Mouse (Mus musculus): ENCODE results near the gene Taar8a.
"Not testable (repeated sequence)": the region's sequence is repeated elsewhere in the genome, so short reads cannot be mapped to it uniquely, and the experiment has no call there.

The Taar8a gene

DNA sequence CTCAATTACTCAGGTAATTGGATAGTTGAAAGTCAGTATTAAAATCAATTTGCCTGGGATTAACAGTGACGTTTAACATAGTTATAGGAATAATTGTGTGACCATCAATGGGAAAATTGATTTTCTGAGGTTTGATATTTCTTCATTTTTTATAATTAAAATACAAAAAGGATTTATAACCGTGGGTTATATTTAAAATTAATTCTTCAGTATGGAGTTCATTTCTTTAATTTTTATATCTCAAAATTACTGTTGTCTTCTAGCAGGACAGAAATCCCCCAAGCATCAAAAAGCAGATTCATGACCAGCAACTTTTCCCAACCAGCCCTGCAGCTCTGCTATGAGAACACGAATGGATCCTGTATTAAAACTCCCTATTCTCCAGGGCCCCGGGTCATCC, at the start of gene Taar8a:
Gene Taar8a (plus strand): TSS at position 301 of the 400 bp plus-strand sequence.
- DNase-seq (ENCODE audit: low spot score in 2 of 2) = not testable (repeated sequence)

DNA sequence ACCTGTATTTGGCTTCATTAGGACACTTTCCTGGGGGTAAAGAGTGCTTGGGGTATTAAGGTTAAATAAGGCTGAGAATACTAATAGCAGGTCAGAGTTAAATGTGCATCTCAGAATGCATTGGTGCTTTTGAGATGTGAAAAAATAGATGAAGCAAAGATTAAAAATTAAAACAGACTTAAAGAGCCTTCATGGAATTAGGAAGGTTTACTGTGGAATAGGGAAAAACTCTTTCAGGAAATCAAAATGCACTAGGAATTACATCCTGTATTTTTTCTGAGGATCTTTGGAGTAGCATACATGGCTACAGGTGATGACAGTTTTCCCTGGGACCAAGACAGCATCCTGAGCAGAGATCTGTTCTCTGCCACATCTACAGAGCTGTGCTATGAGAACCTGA, 49.4 kb upstream of the Taar8a start, which contains the start of gene Taar7d:
Gene Taar7d (plus strand): TSS at position 301 of the 400 bp plus-strand sequence.
- DNase-seq (ENCODE audit: low spot score in 2 of 2) = no peak

DNA sequence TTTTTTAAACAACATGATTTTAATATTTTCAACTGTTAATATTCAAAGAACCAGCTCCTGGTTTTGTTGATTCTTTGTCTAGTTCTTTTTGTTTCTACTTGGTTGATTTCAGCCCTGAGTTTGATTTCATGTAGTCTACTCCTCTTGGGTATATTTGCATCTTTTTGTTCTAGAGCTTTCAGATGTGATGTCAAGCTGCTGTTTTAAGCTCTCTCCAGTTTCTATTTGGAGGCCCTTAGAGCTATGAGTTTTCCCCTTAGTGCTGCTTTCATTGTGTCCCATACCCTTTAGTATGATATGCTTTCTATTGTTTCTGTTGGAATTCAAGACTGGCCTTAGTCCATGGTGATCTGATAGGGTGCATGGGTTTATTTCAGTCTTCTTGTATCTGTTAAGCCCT, 45.0 kb upstream of the Taar8a start:
- DNase-seq (ENCODE audit: low spot score in 2 of 2) = no peak

DNA sequence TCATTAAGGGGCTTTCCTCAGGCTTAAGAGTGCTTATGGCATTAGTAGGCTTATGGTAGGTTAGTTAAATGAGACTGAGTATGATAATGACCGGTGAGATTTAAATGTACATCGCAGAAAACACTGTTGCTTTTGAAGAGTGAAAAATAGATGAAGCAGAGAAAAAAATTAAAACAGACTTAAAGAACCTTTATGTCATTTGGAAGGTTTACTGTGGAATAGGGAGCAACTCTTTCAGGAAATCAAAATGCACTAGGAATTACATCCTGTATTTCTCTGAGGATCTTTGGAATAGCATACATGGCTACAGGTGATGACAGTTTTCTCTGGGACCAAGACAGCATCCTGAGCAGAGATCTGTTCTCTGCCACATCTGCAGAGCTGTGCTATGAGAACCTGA, 39.0 kb upstream of the Taar8a start, which contains the start of gene Taar7e:
Gene Taar7e (plus strand): TSS at position 301 of the 400 bp plus-strand sequence.
- DNase-seq (ENCODE audit: low spot score in 2 of 2) = no peak

- no peak for DNase-seq (ENCODE audit: low spot score in 2 of 2)
These were observed 36.0 kb upstream of the Taar8a start for GRCm38 (mm10) chr10:24040120-24040869.

- DNase-seq (ENCODE audit: low spot score in 2 of 2) = no peak
These were observed 27.1 kb upstream of the Taar8a start, which contains the start of gene Taar7f for GRCm38 (mm10) chr10:24049210-24049609. Gene Taar7f, plus strand, starts transcription at chr10:24049510.

DNA sequence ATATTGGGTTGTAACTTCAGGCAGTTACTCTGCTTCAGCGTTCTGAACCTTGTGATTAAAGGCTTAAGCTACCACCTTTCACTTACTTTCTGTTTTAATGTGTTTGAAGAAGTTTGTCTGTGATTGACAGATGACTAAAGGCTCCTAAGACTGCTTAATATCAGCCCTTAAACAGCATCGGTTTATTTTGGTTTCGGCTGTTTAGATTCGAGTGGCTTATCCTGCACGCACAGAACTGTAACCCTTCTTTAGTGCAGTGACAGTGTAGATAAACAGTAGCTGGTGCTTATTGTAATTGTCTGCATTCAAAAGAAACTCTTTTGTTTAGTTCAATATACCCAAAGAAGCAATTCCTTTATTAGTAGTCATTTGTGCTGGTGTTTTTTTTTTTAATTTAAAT, 24.3 kb upstream of the Taar8a start:
- no peak for DNase-seq (ENCODE audit: low spot score in 2 of 2)

DNA sequence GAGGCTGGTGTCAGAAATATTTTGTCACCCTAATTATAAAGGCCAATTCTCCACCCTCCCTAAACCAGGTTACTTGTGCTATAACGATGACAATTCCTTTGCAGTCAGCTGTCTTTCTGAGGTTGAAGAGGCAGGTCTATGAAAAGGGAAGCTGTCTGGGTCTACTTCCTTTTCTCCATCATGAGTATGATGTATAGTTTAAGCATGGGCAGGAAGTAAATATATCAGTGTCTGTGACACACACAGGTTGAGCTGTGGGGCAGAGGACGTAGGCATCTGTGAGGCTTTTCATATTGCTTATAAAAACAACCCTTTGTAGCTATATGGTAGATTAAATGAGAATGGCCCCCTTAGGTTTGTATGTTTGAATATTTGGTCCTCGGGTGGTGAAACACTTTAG, 17.3 kb upstream of the Taar8a start:
- DNase-seq (ENCODE audit: low spot score in 2 of 2) = no peak

GRCm38 (mm10) chr10:24074751-24075150, 1.5 kb upstream of the Taar8a start:
- DNase-seq (ENCODE audit: low spot score in 2 of 2) = not testable (repeated sequence)

DNA sequence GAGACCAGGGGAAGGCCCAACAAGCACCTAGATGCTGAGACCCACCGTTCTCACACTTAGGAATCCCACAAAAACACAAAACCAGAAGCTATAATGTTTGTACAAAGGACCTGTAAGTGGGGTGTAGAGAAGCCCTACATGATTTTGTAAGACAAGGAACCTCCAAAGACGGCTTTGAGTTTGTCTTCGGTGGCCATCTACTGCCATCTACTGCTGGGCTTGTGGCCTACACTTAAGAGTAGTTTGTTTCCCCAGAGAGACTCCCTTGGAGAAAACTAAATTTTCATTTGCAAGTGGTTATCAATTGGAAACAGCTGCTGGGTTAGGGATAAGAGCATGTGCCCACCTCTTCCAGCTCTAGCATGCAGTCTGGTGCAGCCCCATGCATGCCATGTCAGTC, 3.9 kb downstream of the Taar8a start:
- peak; percentile 18 to 22 for DNase-seq (ENCODE audit: low spot score in 2 of 2)

- no peak for DNase-seq (ENCODE audit: low spot score in 2 of 2)
These were observed 9.6 kb downstream of the Taar8a start for GRCm38 (mm10) chr10:24085936-24086335.

GRCm38 (mm10) chr10:24086555-24086954, 10.3 kb downstream of the Taar8a start:
- DNase-seq (ENCODE audit: low spot score in 2 of 2) = no peak

DNA sequence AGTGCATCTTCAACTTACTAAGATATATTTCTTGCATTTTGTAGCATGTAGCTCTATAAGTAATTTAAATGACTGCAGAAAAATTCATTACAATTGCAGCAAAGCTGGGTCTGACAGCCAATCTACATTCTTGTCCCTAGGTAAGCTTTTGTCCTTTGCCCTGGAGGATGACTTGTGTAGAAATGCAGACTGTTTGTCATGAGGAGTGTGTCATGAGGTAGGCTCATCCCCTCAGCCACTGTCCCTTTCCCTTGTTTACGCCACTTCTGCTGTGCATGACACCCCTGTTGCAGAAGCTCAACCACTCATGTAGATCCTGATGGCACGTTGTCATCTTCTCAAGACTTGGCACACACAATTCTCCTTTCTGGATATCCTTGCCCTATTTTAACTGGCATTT, 10.9 kb downstream of the Taar8a start:
- no peak for DNase-seq (ENCODE audit: low spot score in 2 of 2)

DNA sequence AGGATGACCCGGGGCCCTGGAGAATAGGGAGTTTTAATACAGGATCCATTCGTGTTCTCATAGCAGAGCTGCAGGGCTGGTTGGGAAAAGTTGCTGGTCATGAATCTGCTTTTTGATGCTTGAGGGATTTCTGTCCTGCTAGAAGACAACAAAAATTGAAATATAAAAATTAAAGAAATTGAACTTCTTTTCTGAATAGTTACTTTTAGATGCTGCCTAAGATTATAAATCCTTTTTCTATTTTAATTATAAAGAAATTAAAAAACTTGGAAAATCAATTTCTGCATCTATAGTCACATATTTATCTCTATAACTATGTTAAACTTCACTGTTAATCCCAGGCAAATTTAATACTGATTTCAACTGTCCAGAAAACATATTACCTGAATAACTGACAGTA, 15.9 kb downstream of the Taar8a start, which contains the start of gene Taar8b:
Gene Taar8b (minus strand): TSS at position 101 of the 400 bp plus-strand sequence.
- no peak for DNase-seq (ENCODE audit: low spot score in 2 of 2)

DNA sequence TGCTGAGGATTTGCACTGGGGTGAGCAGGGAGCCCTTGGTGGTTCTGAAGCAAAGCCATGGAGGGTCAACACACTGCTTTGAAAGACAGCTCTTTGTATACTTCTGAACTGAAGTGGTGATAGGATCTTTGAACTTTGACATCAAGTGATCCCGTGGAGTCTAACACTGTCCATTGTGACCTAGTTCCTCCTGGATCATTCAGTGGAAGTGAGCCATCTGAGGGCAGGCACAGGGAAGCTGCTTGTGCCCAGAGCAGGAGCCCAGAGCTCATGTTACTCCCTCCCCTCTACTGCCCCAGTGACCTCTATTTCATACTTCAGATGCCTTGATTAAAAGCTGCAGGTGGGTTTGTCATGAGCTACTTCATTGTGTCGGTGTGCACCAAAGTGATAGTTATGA, 20.7 kb downstream of the Taar8a start:
- not testable (repeated sequence) for DNase-seq (ENCODE audit: low spot score in 2 of 2)

GRCm38 (mm10) chr10:24101812-24102211, 25.5 kb downstream of the Taar8a start, which contains the start of gene Taar8c:
Gene Taar8c, minus strand, starts transcription at chr10:24101912.
- not testable (repeated sequence) for DNase-seq (ENCODE audit: low spot score in 2 of 2)

DNA sequence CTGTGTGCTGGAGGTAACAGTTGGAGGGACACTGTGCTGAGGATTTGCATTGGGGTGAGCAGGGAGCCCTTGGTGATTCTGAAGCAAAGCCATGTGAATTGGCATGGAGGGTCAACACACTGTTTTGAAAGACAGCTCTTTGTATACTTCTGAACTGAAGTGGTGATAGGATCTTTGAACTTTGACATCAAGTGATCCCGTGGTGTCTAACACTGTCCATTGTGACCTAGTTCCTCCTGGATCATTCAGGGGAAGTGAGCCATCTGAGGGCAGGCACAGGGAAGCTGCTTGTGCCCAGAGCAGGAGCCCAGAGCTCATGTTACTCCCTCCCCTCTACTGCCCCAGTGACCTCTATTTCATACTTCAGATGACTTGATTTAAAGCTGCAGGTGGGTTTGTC, 27.0 kb downstream of the Taar8a start:
- not testable (repeated sequence) for DNase-seq (ENCODE audit: low spot score in 2 of 2)

- DNase-seq (ENCODE audit: low spot score in 2 of 2) = no peak
These were observed 31.4 kb downstream of the Taar8a start for GRCm38 (mm10) chr10:24107747-24108146.

GRCm38 (mm10) chr10:24108236-24108635, 31.9 kb downstream of the Taar8a start:
- DNase-seq (ENCODE audit: low spot score in 2 of 2) = no peak

GRCm38 (mm10) chr10:24109434-24109833, 33.1 kb downstream of the Taar8a start, which contains the start of gene Taar9:
Gene Taar9, minus strand, starts transcription at chr10:24109534.
- DNase-seq (ENCODE audit: low spot score in 2 of 2) = not testable (repeated sequence)

DNA sequence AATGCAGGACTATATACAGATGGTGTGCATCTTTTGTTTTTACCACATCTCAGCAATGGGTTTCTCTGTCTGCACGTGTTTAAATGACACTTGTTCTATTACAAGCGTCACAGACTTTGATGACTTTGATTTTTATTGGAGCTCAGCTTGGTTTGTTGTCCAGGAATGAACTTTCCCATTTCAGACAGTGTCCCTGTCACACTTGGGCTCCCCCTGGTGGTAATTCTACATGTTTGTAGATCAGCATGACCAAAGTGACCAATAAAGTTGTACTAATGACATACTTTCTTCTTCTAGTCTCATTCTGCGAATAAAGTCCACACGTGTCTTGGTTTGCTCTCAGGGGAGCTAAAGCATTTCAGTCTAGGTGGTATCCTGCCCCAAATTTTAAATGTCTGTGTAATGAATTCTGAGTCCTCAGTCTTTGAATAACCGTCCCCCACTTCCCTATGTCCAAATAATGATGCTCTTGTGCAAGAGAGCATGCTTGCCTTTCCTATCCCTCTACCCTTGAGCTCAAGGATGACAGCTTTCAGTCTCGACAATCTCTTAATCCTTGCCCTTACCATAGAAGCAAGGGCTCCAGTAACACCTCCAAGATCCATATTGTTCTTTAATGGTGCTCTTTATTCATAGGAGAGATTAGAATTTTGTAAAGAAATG, 34.9 kb downstream of the Taar8a start:
- DNase-seq (ENCODE audit: low spot score in 2 of 2) = no peak
